Mouse (Mus musculus): ENCODE measurements around the gene Cyb561a3. TPM values are rescaled to one million over a fixed set of nuclear protein-coding genes. Genes with fewer than 3 reads are reported as not detected.

The Cyb561a3 gene
- polyA plus RNA-seq, 1 experiment from 2014 or later = 26.4 TPM

- WGBS = 74% methylated on average over 7 of the region's 7 CpGs
- H3K4me2 ChIP-seq (ENCODE audit: low read length) = no peak overlapping the region
- no peaks in the 10 kb centered on the region for H3K36me3 ChIP-seq (ENCODE audit: control insufficient read depth, insufficient read depth, low read length)
- H3K27me3 ChIP-seq (ENCODE audit: control insufficient read depth, insufficient read depth, low read depth, low read length) = no peaks in the 10 kb centered on the region; the same call in 1 of the 2 replicates
- peaks cover 13% of the 10 kb centered on the region for H3K4me1 ChIP-seq (ENCODE audit: control insufficient read depth, insufficient read depth, low read length)
- no peak overlapping the region for H3K27ac ChIP-seq (ENCODE audit: low read length)
- no peaks in the 10 kb centered on the region for H3K9me3 ChIP-seq (replicated peaks; ENCODE audit: control insufficient read depth, low read length, poor library complexity, severe bottlenecking)
- no peak overlapping the region for H3K9ac ChIP-seq (ENCODE audit: low read depth, low read length)
- ATAC-seq = no peak
- no peak overlapping the region for H3K4me3 ChIP-seq (ENCODE audit: low read depth, low read length)
Measured at GRCm38 (mm10) chr19:10637840-10638239, 60.9 kb downstream of the Cyb561a3 start.

DNA sequence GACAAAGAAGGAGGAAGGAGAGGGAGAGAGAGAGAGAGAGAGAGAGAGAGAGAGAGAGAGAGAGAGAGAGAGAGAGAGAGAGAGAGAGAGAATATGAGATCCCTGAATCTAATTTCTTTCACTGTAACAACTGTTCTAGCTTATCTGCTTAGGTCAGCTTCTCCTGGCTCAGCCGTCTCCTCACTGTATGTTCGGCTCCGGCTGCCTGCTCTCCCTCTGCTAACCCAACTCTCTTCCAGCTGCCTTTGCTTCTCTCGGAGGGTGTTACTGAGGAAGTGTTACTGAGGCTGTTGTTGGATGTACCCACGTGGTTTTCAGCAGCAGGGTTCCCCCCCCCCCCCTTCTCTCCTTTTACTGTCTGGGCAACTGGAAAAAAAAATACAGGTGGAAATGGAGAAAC is 63.1 kb downstream of the Cyb561a3 start:
- no peak overlapping the region for H3K4me2 ChIP-seq (ENCODE audit: low read length)
- H3K9me3 ChIP-seq (replicated peaks; ENCODE audit: control insufficient read depth, low read length, poor library complexity, severe bottlenecking) = no peaks in the 10 kb centered on the region
- no peak for ATAC-seq
- H3K36me3 ChIP-seq (ENCODE audit: control insufficient read depth, insufficient read depth, low read length) = no peaks in the 10 kb centered on the region
- 8% methylated on average over 5 of the region's 5 CpGs for WGBS
- no peaks in the 10 kb centered on the region for H3K27me3 ChIP-seq (ENCODE audit: control insufficient read depth, insufficient read depth, low read depth, low read length)
- H3K4me1 ChIP-seq (ENCODE audit: control insufficient read depth, insufficient read depth, low read length) = peaks cover 4% of the 10 kb centered on the region
- H3K27ac ChIP-seq (ENCODE audit: low read length) = no peak overlapping the region
- H3K4me3 ChIP-seq (ENCODE audit: low read depth, low read length) = no peak overlapping the region
- no peak overlapping the region for H3K9ac ChIP-seq (ENCODE audit: low read depth, low read length)

- Histone ChIP-seq H3K4me2 (ENCODE audit: low read length) (no peak overlapping the region), H3K4me3 (ENCODE audit: low read depth, low read length) (no peak overlapping the region), H3K9me3 (replicated peaks; ENCODE audit: control insufficient read depth, low read length, poor library complexity, severe bottlenecking) (no peaks in the 10 kb centered on the region), H3K27me3 (ENCODE audit: control insufficient read depth, insufficient read depth, low read depth, low read length) (no peaks in the 10 kb centered on the region), H3K36me3 (ENCODE audit: control insufficient read depth, insufficient read depth, low read length) (no peaks in the 10 kb centered on the region), H3K27ac (ENCODE audit: low read length) (no peak overlapping the region), H3K4me1 (ENCODE audit: control insufficient read depth, insufficient read depth, low read length) (no peaks in the 10 kb centered on the region; the same call in 1 of the 2 replicates), H3K9ac (ENCODE audit: low read depth, low read length) (no peak overlapping the region)
- 50% methylated on average over 13 of the region's 13 CpGs for WGBS
- no peak for ATAC-seq
Measured at GRCm38 (mm10) chr19:10640589-10641378, 63.8 kb downstream of the Cyb561a3 start.

Other genes starting within 250 kb of the Cyb561a3 start
- 13.6 and 15.5 TPM in 2 replicates for gene Syt7, start 188.1 kb upstream of the Cyb561a3 start, polyA plus RNA-seq (2015; fragmentation: Nextera tagmentation; extraction: Ambion mirVana)
- 1.9 and 2.0 TPM in 2 replicates for gene Lrrc10b, start 119.7 kb upstream of the Cyb561a3 start, polyA plus RNA-seq (2015; fragmentation: Nextera tagmentation; extraction: Ambion mirVana)
- 3.6 and 5.9 TPM in 2 replicates for gene Ppp1r32, start 94.2 kb upstream of the Cyb561a3 start, polyA plus RNA-seq (2015; fragmentation: Nextera tagmentation; extraction: Ambion mirVana)
- 55.9 and 56.0 TPM in 2 replicates for gene Cpsf7, start 51.9 kb upstream of the Cyb561a3 start, polyA plus RNA-seq (2015; fragmentation: Nextera tagmentation; extraction: Ambion mirVana)
- 60.2 and 62.7 TPM in 2 replicates for gene Sdhaf2, start 51.0 kb upstream of the Cyb561a3 start, polyA plus RNA-seq (2015; fragmentation: Nextera tagmentation; extraction: Ambion mirVana)
- gene Tmem216, start 20.9 kb upstream of the Cyb561a3 start, polyA plus RNA-seq (2015; fragmentation: Nextera tagmentation; extraction: Ambion mirVana) = 52.0 and 52.3 TPM in 2 replicates
- gene Tmem138, start 190 bp downstream of the Cyb561a3 start, polyA plus RNA-seq (2015; fragmentation: Nextera tagmentation; extraction: Ambion mirVana) = 37.8 TPM in 2 replicates
- gene Ddb1, start 28.2 kb downstream of the Cyb561a3 start, polyA plus RNA-seq (2015; fragmentation: Nextera tagmentation; extraction: Ambion mirVana) = 218 and 234 TPM in 2 replicates
- gene Tkfc, start 28.5 kb downstream of the Cyb561a3 start, polyA plus RNA-seq (2015; fragmentation: Nextera tagmentation; extraction: Ambion mirVana) = 24.6 and 25.4 TPM in 2 replicates
- gene Vwce, start 57.0 kb downstream of the Cyb561a3 start, polyA plus RNA-seq (2015; fragmentation: Nextera tagmentation; extraction: Ambion mirVana) = 1.1 and 2.0 TPM in 2 replicates
- not detected in 2 replicates for gene Pga5, start 100.9 kb downstream of the Cyb561a3 start, polyA plus RNA-seq (2015; fragmentation: Nextera tagmentation; extraction: Ambion mirVana)
- gene Vps37c, start 111.6 kb downstream of the Cyb561a3 start, polyA plus RNA-seq (2015; fragmentation: Nextera tagmentation; extraction: Ambion mirVana) = 28.6 and 31.2 TPM in 2 replicates
- 0.48 and 0.78 TPM in 2 replicates for gene Cd5, start 161.8 kb downstream of the Cyb561a3 start, polyA plus RNA-seq (2015; fragmentation: Nextera tagmentation; extraction: Ambion mirVana)